Mouse (Mus musculus) lung, postnatal 10 days (tissue): ENCODE data around the gene Gab2.

Experiments used
- DNase-seq: peaks from one replicate; pipeline ENCODE4 v3.0.0; 2021

Gene Gab2

GRCm38 (mm10) chr7:97324342-97324741, 243.0 kb downstream of the Gab2 start:
- DNase-seq, result no peak

- DNase-seq, result peak; percentile 40
Measured at GRCm38 (mm10) chr7:97325156-97325985, 244.0 kb downstream of the Gab2 start.

DNA sequence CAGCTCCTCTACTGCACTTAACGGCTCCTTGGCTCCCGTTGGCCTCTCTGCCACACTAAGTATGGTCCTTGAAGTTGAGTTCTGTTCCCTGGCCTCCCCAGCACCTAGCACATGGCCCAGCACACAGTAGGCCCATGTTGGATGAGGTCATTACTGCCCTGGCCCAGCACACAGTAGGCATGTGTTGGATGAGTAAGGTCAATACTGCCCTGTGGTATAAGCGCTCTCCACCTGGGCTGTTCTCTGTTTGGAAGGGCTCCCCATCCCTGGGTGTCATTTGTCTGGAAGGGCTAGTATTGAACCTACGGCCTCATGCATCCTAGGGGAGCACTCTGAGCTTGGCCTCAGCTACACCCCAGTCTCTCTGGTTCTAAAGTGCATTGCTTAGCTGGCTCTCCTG, 246.0 kb downstream of the Gab2 start:
- no peak for DNase-seq

DNA sequence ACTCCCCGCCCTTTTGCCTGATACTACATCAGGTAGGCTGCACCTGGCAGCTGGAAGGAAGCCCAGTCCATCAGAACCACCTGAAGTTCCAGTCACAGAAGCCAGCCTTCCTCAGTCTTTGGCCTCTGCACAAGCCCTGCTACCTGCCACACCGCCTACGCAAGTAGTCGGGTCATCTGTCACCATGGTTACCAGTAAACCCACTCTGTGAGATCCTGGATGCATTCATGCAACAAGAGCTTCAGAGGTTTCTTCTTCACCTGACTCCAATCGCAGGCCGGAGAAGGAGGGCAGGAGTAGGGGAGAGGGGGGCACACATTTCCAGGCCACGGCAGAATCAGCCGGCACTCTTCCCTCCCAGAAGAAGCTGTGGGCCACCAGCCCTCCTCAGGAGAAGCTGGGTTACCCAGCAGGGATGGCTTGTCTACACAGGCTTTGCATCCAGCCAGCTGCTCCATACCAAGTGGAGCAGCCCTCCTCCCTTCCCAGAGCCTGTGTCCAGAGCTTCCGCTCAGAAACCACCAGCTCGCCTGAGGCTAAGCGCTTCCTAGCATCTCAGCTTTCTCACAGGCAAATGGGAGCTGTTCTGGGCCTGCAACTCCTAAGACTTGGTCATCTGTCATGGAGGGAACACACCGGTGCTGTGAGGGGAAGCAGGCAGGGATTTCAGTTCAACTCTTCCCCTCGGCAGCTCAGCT, 247.7 kb downstream of the Gab2 start:
- no peak for DNase-seq

- DNase-seq, result no peak
Measured at GRCm38 (mm10) chr7:97329676-97330075, 248.3 kb downstream of the Gab2 start.

DNA sequence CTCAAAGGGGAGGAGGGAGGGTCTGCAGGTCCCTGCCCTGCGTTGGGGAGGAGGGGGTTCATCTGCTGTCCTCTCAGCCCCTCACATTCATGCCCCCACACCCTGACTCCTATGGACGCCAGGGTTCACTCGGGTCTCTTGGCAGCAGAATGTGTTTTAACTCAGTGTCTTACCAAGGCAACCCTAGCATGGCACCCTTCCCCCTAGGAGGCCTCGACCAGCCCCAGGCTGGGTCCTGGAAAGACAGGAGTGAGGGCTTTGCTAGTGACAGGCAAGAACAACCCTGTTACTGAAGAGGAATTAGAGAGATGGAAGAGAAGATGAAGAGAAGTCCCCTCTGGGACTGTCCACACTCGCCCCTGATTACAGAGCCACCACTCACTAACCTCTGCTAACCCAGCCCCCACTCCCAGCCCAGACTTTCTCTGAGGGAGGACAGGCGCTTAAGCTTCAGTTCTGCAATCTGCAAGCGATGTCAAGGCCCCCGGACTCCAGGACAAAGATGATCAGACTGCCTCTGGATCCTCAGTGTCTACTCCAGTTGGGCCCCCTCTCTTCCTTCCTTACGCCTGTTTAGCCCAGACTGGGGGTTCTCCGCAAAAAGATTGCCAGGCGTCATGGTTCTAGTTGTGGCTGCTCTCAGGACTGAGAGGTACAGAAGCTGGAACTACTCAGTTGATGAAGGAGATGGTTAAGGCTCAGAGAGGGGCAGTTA, 249.7 kb downstream of the Gab2 start:
- DNase-seq, result no peak

DNA sequence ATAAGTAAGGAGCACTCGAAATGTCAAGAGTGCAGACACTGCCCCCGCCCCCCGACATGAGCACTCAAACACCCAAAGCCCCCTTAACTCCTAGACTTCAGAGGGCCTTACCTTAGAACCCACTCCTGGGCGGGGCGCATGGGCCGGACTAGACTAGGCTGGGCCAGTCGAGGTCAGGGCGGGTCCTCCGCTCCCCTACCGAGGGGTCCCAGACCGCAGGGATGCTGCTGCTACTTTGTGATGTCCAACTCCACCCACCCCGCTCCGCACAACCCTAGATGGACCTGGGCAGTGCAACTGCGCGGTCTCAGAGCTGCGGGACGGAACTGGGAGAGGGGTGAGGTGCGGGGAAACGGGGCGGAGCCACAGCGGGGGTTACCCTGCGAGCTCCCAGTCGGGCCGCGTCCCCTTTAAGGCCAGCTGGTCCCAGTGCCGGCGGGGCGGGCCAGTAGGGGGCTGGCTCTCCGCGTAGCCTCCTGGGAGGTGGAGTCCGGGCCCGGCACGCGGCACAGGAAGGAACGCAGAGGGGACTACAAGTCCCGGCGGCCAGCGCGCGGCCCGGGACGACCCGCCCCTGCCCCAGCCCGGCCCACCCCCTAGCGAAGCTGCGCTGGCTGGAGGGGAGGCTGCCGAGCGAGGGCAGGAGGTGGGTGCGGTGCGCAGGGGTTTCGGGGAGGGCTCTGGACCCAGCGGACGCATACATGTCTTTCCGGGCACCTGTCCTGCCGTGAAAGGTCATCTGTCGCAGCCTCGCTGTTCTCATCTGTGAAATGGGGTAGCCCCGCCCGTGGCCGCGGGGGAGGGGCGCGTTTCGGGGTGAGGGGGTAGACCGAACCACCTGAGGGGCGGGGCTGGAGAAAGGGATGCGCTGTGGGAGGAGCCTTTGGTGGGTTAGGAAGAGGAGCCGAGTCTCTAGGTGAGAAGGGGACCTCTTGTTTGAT, 250.6 kb downstream of the Gab2 start, which contains the start of the genes Usp35 and Kctd21:
Usp35 (minus strand) TSS at position 295 of the 941 bp plus-strand sequence.
Kctd21 (plus strand) TSS at position 602 of the 941 bp plus-strand sequence.
- peak; percentile 97 for DNase-seq

DNA sequence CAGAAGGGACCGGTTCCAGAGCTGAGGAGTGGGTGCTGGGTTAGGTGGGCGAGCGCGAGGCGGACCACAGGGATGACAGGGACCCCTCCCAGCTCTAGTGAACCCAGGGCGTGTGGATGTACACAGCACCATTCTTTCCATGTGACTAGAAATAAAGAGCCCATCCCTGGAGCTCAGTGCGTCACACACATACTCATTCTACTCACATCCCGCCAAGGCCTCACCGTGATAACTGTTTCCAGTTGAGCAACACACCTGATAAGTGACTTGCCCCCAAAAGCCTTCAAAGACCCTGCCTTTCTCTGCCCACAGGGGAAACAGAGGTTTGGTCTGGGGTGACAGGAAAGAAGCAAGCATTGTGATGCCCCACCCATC, 251.3 kb downstream of the Gab2 start:
- peak; percentile 20 for DNase-seq

- DNase-seq, result no peak
Measured at GRCm38 (mm10) chr7:97333113-97333898, 251.9 kb downstream of the Gab2 start.

DNA sequence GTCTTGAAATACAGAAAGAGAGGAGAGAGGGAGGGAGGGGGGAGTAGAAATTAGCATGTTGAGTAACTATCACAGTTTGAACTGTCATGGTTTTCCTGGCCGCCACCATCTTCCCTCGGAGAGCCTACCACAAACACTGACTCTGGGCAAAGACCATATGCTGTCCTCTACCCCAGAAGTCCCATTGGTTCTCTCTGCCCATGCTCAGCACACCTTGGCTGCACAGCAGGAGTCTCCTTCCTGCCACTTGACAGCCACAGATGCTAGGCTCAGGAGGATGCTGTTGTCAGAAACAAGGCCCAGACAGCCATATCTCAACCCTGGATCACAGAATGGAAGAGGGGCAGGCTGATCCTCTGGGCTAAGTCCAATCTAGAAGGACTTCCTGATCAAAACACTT, 253.0 kb downstream of the Gab2 start:
- DNase-seq, result no peak

DNA sequence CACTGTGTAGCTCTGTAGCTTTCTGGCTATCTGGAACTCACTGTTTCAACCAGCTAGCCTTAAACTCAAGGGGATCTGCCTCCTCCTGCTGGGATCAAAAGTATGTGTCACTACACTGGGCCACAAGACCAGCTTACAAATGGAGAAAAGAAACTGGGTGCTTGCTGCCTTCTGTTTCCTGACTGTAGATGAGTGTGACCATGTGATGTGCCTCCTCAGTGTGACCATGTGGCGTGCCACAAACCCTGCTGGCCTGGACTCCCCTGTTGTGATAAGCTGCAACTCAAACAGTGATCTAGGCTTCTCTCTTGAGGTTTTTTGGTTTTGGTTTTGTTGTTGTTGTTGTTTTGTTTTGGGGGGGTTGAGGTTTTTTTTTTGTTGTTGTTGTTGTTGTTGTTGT, 255.3 kb downstream of the Gab2 start:
- no peak for DNase-seq

DNA sequence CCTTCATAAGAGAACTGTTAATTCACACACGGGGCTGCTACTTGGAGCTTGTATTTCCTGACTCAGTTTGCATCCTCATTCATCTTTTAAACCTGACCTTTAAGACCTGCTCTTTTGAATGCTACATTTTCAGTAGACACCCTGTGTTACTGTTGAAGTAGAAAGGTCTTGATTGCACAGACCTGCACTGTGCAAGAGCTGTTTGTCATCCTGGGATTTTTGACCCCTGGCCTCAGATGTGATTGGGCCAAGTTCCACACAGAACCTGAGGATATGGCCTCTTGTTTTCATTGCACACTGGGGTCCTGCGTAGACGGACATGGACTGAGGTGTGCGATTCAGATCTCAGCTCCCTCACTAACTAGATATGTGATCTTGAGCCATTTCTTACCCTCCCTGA, 257.2 kb downstream of the Gab2 start:
- no peak for DNase-seq

- no peak for DNase-seq
Measured at GRCm38 (mm10) chr7:97339623-97340022, 258.2 kb downstream of the Gab2 start.

DNA sequence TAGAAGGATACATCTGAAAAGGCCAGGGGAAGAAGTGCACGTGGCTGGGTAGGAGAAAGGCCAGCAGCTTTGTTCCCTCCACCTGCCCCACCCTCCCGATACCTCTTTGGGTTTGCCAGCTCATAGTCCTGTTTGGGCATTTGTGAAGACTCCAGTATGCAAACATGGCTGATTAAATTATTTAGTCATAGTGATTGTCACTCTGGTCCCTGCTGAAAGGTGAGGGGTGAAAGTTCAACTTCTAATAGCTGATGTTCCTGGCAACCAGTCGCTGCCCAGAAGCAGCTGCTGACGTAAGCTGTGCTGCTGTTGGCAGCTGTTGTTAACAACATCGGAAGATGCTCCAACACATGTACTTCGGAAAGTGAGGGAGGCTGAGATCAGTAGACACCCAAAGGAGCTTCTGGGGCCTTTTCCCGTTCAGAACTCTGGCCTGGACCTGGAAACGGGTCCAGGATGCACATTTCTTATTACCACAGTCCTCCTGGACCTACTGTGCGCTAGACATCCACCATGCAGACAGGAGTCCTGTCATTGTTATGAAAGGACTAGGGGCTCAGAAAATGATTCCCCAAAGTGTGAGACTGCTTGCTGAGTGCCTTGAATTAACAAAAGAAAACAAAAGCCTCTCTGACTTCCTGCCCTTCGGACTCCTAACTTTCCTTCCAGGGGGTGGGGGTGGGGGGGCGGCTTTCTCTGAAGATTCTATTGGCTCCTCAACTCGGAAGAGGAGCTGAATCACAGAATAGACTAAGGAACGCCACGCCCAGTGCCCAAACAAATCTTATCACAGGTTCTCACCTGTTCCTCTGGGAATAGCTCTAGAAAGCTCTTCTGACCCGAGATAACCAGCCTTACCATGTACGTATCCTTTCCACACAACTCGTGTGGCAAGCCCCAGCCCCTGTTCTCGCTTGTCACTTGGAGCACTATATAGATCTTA, 259.8 kb downstream of the Gab2 start:
- DNase-seq, result peak; percentile 31

DNA sequence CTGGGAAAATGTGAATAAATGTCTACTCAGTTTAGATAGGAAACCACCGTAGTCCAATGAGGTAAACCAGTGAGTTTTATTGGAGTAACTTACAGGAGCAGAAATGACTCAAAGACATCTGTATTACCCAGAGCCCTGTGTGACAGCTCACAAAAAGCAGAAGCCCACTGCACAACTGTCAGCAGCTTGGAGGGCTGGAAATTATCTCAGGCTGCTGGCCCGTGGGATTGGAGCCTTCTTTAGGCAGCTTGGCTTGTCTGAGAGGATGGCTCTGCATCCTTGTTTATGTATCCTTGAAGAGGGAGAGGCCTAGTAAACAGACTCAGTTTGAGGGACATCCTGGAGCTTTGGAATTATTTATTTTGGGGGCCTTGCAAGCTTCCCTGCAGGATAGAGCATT, 261.6 kb downstream of the Gab2 start:
- no peak for DNase-seq

- no peak for DNase-seq
Measured at GRCm38 (mm10) chr7:97344655-97345054, 263.3 kb downstream of the Gab2 start.

GRCm38 (mm10) chr7:97345229-97345871, 264.0 kb downstream of the Gab2 start:
- DNase-seq, result peak; percentile 49

- no peak for DNase-seq
Measured at GRCm38 (mm10) chr7:97346111-97346821, 264.9 kb downstream of the Gab2 start.

DNA sequence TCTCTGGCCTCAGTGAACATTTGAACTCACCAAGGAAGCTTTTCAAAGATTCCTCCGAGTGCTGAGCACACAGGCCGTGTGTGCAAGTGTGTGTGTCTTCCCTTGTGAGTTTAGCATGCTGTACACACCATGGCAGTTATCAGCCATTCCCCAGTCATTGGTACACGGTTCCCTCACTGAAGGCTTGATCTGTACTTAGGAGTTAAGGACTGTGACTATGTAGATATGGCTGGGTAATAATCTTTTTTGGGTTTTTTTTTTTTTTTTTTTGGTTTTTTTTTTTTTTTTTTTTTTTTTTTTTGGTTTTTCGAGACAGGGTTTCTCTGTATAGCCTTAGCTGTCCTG, 265.4 kb downstream of the Gab2 start:
- no peak for DNase-seq
